Mouse (Mus musculus) c-Kit-positive CD71-positive TER-119-positive erythroid progenitor cells, embryonic 14.5 days (primary cell): Measurements from ENCODE around the gene Hipk4.
A peak's percentile ranks its signal among the peaks of the same experiment; 100 is the strongest.
"Not testable (repeated sequence)": the region's sequence is repeated elsewhere in the genome, so short reads cannot be mapped to it uniquely, and the experiment has no call there.

ENCODE experiments used
- DNase-seq: peaks from one replicate; pipeline ENCODE4 v3.0.0-alpha.2; 2013; ENCODE audit warnings: low spot score

The Hipk4 gene

DNA sequence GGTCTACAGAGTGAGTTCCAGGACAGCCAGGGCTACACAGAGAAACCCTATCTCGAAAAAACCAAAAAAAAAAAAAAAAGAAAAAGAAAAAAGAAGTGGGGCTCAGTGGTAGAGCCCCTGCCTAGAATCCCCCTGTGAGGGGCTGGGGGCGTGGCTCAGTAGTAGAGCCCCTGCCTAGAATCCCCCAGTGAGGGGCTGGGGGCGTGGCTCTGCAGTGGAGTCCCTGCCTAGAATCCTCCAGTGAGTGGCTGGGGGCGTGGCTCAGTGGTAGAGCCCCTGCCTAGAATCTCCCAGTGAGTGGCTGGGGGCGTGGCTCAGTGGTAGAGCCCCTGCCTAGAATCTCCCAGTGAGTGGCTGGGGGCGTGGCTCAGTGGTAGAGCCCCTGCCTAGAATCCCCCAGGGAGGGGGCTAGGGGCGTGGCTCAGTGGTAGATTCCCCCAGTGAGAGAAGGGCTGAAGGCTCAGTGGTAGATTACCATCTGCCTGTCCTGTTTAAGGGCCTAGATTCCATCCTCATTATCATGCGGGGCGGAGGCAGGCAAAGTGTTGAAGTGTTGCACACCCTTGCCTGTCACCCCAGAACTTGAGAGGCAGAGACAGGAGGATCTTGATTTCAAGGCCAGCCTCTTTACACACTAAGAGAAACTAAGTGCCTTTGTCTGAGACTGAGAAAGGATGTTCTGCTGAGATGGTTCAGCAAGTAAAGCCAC, 28.3 kb upstream of the Hipk4 start:
- DNase-seq = not testable (repeated sequence)

DNA sequence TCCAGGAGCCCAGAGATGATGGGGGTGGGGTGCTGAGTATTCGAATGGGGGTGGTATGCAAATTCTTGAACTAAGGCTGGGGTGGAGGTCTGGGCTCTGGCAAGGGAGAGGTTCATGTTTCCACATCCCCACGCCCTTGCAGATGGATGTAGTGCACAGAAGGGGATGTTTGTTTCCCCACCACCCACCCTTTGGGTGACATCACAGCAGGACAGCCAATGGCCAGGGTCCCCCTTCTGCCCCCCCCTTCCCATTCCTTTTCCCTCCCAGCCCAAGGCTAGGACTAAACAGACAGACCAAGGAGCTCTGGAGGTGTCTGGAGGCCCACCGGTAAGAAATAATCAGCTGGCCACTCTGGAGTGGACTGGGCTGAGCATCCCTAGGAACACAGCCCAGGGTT, 24.0 kb upstream of the Hipk4 start, which contains the start of gene Prx:
Prx (plus strand) TSS at position 289 of the 400 bp plus-strand sequence.
- DNase-seq = no peak

DNA sequence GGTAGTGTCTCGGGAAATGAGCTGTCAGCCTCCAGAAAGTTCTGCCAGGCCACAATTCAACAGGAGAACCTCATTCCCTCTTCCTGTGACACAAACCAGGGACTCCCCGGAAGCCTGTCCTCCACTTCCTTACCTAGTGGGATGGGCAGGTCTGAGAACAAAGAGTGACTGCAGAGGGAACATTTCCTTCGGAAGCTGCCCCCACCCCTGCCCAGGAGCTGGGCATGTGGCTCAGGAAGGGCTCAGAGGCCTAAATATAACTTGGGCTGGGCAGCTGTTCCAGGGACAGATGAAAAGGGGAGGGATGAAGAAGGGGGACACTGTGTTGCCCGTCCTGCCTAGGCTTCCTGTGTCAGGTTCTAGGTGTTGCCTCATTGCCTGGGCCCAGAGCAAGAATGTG, 21.4 kb upstream of the Hipk4 start:
- DNase-seq = no peak

DNA sequence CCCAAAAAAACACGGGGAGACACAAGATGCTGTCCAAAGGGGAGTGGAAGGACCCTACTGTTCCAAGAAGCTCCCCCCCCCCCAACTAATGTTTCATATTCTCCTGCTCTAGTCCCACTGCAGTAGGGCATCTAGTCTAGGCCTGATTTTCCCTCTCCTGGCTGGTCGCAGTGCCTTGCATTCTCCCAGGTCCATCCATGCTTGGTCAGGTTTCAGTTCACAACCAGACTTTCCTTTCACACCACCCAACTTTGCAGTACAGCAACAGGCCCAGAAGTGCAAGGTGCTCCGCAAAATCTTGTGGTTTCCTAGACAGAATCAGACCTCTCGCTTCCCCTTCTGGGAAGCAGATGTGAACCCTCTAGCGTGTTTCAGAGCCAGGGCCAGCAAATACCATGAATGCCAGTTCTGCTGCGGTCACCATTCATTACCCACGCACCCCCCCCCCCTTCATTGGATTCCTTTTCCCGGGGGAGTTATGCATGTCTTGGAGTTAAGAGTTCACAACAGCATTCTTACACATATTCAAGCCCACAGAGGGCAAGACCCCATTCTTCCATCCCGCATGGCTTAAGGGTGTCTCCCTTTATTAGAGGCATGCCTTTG, 16.2 kb upstream of the Hipk4 start:
- DNase-seq = no peak

DNA sequence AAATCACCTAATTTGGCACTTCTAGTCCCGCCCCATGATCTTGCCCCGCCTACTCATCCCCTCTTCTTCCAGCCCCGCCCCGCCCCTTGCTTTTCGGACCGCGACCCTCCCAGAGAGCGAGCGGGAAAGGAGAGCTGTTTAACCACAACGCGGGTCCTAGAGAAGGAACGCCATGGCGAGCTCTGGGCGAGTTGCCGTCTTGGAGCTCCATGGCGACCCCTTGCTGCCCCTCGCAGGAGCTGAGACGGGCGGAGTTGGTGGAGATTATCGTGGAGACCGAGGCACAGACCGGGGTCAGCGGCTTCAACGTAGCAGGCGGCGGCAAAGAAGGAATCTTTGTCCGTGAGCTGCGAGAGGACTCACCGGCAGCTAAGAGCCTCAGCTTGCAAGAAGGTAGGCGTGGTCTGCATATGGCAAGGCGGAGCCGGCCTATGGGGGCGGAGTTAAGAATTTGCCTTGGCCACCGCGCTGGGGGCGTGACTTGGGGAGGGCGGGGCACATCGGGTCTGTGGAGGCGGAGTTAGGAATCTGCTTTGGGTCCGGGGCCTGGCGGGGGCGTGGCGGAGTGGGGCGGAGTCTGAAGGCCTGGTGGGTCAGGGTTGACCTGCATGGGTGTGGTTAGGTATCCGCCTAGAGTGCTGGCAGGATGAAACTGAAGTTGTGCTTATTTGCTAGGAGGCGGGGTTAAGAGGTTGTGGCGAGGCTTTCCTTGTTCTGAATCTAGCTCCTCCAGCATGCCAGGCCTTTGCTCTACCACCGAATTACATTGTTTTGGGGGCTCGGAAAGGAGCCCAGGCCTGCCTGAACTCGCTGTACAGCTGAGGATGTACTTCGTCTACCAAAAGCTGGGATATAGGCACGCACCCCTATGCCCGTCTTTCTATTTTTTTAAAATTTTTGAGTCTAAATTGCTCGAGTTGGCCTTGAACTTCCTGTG, 15.1 kb upstream of the Hipk4 start:
- DNase-seq = peak; percentile 99

DNA sequence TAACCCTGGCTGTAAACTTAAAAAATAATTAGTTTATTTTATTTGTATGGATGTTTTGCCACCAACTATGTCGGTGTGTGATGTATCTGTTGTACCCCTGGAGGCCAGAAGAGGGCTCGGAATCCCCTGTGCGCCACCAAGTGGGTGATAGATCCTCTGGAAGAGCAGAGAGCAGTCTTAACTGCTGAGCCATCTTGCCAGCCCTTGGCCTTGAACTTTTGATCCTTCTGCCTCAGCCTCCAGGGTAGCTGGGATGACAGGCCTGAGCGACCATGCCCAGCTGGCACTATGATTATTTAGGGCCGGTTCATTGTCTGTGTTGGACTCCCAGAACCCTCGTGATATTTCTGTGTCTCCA, 14.4 kb upstream of the Hipk4 start:
- DNase-seq = peak; percentile 77

DNA sequence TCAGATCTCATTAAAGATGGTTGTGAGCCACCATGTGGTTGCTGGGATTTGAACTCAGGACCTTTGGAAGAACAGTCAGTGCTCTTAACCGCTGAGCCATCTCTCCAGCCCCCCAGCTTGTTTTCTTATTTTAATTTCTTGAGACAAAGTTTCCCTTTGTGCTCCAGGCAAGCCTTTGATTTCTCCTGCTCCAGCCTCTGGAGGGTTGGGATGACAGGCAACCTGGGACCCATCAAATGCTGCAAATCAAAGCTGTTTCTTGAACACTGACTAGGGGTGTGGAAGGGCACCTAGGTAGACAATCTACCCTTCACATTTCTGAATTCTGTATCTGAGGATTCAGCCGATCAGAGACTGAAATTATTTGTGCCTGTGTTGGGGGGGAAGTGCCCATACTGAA, 12.3 kb upstream of the Hipk4 start:
- DNase-seq = no peak

DNA sequence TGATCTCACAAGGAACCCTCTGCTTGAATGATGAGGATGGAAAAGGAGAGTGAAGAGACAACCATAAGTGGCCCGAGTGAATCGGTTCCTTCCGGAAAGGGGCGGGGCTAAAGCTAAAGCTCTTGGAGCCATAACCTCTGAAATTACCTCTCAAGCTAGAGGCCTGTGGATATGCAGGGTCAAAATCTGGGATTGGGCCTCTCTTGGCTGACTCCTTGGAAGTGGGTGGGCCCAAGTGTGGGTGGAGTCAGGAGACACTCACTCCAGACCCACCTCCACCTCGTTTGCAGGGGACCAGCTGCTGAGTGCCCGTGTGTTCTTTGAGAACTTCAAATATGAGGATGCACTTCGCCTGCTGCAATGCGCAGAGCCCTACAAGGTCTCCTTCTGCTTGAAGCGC, 8.1 kb upstream of the Hipk4 start:
- DNase-seq = no peak

DNA sequence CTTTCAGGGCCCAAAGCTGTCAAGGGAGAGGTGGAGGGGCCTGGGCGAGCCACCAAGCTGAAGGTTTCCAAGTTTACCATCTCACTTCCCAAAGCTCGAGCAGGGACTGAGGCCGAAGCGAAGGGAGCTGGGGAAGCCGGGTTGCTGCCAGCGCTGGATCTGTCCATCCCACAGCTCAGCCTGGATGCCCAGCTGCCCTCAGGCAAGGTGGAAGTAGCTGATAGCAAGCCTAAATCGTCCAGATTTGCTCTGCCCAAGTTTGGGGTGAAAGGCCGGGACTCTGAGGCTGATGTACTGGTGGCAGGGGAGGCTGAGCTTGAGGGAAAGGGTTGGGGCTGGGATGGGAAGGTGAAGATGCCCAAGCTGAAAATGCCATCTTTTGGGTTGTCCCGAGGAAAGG, 4.8 kb upstream of the Hipk4 start:
- DNase-seq = no peak

DNA sequence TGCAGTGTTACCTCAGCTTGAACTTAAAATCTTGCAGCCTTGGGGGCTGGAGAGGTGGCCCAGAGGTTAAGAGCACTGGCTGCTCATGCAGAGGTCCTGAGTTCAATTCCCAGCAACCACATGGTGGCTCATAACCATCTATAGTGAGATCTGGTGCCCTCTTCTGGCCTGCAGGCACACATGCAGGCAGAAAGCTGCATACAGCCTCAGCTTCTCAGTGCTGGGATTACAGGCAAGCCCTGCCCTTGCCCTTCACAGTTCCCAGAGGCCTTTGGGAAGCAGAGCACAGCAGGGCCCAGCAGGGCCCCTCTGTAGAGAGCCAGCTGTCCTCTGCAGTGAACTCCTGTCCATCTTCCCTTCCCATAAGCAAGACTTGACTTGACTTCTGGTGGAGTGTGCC, 3.0 kb upstream of the Hipk4 start:
- DNase-seq = no peak

DNA sequence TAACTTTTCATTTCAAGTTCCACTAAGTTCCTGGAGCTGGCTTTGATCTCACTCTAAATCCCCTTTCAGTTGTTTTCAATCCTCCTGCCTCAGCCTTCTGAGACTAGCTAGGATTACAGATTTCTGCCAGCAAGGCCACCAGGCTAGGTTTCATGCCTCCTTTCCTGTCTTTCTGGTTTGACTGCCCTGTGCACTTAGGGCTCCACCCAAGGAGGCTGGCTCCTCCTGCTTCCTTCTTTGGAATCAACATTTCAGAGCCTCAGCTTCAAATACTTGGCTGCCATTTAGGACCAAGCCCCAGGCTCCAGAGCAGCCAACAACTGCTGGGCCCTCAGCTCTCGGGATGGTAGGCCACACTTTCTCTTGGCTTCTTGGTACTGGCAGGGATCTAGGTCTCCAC, 2.5 kb upstream of the Hipk4 start:
- no peak for DNase-seq

DNA sequence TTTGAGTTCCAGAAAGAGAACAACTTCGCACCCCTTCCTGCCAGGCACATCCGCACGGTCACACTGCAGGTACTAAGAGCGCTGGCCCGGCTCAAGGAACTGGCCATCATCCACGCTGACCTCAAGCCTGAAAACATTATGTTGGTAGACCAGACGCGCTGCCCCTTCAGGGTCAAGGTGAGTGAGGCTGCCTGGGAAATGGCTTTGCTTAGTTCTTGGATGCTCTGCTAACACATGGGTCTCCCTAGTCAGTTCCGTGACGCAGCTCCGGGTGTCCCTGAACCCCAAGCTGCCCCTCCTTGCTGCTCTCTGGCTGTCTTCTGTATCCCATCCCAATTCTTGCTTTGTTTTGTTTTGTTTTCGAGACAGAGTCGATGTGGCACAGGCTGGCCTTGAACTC, 738 bp downstream of the Hipk4 start:
- no peak for DNase-seq

DNA sequence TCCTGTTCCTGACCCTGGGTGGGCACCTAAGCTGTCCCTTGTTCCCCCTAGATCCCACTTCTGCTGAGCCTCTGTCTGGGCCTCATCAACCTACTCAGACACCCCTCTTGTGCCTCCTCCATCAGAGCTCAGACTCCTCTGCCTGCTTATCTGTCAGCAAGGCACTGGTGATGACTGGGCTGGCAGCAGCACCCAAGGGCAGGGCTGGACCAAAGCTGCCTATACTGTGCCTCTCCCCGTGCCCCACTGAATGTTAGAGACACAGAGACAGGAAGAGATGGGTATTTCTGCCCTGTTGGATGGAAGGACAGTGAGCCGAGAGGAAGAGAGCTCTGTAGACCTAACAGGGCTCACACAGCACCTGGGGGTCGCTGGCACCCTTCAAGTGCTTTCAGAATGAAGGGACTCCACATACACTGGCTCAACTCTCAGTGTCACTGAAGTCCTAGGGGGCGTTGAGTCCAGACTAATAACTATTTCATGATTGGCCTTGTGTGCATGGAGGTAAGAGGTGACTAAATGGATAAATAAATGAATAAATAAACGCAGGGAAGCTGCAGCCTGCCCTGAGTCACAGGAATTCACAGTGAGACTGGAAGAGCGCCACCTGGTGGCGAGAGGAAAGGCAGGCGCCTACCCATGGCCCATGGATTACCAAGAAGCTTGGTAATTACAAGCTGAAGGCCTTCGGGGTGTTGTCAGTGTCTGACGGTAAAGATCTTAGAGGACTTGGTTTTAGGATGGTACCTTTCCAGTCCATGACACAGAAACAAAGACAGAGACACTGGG, 3.2 kb downstream of the Hipk4 start:
- DNase-seq = peak; percentile 93

DNA sequence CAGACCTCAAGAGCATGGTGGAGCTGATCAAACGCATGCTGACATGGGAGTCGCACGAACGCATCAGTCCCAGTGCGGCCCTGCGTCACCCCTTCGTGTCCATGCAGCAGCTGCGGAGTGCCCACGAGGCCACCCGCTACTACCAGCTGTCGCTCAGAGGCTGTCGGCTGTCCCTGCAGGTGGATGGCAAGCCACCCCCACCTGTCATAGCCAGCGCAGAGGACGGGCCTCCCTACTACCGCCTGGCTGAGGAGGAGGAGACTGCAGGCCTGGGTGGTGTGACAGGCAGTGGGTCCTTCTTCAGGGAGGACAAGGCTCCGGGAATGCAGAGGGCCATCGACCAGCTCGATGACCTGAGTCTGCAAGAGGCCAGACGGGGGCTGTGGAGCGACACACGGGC, 6.0 kb downstream of the Hipk4 start:
- no peak for DNase-seq

DNA sequence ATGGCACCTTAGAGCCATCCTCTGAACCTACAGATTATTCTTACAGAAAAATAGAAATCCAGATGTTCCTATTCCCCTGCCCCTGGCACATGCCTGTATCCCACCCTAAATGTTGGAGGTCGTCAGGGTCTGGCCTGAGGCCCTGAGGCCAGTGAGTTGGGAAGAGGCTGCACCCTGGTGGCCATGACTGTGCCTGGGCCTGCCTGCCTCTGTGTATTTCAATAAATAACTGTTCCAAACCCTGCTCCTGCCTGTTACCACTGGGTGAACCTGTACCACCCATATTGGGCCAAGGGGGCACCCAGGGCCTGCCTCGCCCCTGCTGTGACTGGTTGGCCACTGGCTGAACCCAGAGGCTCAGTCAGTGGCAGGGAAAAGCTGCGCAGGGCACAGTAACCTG, 7.9 kb downstream of the Hipk4 start:
- no peak for DNase-seq

DNA sequence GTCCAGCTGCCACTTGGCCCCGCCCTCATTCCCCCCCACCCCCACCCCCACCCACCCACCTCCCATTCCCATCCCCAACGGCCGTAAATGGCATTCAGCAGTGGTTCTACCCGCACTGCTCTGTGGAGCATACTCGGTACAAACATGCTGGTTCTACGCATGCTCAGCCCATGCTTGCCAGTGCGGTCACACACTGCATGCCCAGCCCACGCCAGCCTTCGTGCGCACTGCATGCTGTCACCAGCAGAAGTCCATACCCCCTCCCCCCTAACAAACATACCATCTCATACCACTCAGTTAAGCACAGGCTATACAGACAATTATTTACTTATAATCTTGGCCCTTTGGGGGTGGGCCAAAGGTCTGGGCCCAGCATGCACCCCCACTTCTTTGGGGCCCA, 8.6 kb downstream of the Hipk4 start:
- DNase-seq = no peak

DNA sequence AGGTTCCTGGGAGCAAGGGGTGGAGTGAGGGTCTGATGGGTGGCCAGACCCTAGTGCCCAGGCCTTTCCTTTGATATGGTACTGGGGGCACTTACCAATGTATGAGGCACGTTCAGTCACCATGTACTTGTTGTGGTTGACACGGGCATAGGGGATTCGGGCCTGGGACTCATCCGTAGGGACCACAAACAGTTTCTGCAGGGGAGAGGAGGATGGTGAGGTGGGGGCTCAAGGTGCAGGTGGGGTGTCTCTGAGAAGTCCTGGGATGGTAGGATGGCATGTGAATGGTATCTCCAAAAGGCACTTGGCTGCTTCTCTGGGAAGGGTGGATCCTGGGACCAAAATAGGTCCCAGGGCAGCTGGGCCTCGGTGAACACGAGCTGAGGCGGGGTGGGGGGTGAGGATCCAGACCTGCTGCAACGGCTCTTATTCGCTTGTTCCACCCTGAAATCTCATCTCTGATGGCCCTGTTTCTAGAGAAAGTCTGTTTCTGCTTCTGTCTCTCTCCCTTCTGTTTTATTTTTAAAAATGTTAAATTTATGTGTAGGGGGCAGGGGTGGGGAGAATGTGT, 9.5 kb downstream of the Hipk4 start:
- DNase-seq = no peak

DNA sequence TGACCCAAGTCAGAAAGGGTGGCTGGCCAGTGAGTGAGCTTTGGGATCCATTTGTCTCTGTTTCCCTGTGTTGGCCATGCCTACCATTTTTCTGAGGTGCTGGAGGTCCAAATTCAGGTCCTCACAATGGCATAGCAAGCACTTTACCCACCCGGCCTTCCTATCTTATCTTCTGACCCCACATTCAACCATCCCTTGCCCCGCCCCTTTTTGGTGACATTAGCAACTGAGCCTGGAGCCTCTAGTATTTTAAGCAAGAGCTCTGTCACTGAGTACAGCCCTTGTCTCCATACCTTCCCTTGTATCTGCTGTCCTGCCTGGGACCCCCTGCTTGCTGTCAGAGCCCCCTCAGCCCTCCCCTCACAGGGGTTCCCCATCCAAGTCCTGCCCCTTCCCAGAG, 12.3 kb downstream of the Hipk4 start:
- DNase-seq = peak; percentile 88

DNA sequence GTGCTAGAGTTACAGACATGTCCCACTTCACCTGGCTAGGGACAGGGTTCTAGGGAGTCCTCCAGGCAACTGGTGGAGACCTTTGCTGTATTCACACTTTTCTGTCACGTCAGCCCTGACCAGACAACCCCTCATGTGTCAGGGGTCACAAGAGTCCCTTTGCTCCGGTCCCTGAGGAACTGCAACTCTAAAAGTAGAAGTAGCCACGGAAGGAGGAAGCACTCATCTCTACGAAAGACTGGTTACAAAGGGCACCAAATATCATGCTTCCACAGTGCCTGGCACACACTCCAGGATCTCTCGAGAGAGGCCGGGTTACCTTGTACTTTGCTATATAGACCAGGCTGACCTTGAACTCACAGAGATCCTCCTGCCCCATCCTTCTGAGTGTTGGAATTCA, 13.6 kb downstream of the Hipk4 start:
- DNase-seq = no peak

DNA sequence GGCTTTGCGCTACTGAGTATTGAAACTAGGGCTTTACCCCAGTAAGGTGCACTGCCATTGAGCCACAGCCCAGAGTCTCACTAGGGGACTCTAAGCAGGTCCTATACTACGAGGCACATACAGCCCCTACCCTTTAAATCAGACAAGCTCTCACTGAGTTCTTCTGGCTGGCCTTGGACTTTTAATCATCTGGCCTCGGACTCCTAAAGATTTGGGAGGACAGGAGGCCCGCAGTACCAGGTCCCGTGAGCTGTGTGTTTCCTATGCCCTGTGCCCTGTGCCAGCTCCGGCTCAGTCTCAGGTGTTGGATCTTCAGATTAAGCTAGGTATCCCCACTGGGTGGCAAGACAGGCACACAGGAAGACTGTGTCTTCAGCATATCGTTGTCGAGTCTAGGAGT, 14.9 kb downstream of the Hipk4 start:
- no peak for DNase-seq

DNA sequence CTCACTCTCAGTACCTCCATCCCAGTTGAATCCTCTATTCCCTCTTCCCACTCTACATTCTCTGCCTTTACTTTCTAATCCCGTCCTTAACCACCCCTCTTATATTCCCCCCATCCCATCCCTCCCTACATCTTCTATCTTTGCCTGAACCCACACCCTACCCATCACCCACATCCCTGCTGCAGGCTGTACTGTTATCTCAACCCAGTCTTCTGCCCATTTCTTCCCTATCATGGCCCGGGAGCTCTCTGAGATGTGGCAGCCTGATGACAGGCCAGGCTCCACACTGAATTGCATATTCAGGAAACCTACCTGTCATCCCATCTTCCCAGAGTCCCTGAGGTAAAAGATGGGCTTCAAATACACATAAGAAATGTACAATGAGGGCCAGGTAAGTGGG, 15.7 kb downstream of the Hipk4 start:
- DNase-seq = no peak

DNA sequence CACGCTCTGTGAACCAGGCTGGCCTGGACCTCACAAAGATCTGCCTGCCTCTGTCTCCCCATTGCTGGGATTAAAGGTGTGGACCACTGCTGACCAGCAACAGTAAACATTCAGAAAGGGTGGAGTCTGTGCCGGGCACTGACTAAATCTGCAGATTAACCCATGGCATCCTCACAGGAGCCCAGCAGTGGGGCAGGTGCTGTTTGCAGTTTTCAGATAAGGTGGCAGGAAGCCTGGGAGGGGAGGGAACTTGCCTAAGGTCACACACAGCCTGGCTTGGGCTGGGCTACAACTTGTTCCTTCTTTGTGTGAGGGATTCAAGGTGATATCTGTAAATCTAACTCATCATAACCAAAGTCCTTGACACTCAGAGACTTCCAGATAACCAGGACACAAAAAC, 17.5 kb downstream of the Hipk4 start:
- DNase-seq = peak; percentile 62
